In genomic region chr6:108700638-108701343, GRCm38 (mm10) we compare ENCODE assay signal across 9 mouse cellular contexts. TPM values are rescaled to one million over a fixed set of nuclear protein-coding genes. Genes with fewer than 3 reads are reported as not detected.
DNase-seq lines count a peak whose midpoint lies in the region; ATAC-seq and TF ChIP-seq lines count a peak whose summit lies in the region.
"Had no signal": no experiment of that assay in that cellular context is flagged by ENCODE, and none has a peak within 500 bp of the region (broad histone marks: within the 10 kb centered on the region; RNA-seq: fewer than 3 reads in every experiment).

No protein-coding gene starts in this region.

- WGBS in forebrain, embryonic 16.5 days: 17% methylated on average over 17 of the region's 17 CpGs
- WGBS in limb, embryonic 14.5 days: 22% methylated on average over 17 of the region's 17 CpGs

- peak; percentile 74 for ATAC-seq in frontal cortex, adult (ENCODE audit: low TSS enrichment)
- ATAC-seq in forebrain, embryonic 16.5 days: peak; percentile 44
- ATAC-seq in limb, embryonic 14.5 days (ENCODE audit: low FRiP score, low read depth): no peak
- no peak for ATAC-seq in erythroblast, adult 5-6 weeks (replicated peaks; ENCODE audit: low FRiP score, poor library complexity, severe bottlenecking)

- H3K4me2 ChIP-seq in CH12.LX (ENCODE audit: insufficient read depth, low read depth, poor library complexity, severe bottlenecking): no peak overlapping the region
- peak overlapping the region; percentile 40 for H3K4me2 ChIP-seq in forebrain, embryonic 16.5 days (ENCODE audit: low read length)
- H3K4me2 ChIP-seq in limb, embryonic 14.5 days (replicated peaks; ENCODE audit: low read depth, low read length, severe bottlenecking): peak overlapping the region; percentile 25; the same call in 1 of the 2 replicates

- peak overlapping the region; percentile 45; the same call in 1 of the 2 replicates for H3K27ac ChIP-seq in CH12.LX (ENCODE audit: insufficient read depth, low read depth)
- no peak overlapping the region for H3K27ac ChIP-seq in forebrain, embryonic 16.5 days (ENCODE audit: low read length)
- no peak overlapping the region for H3K27ac ChIP-seq in limb, embryonic 14.5 days (replicated peaks; ENCODE audit: low read depth, low read length)
- no peak overlapping the region for H3K27ac ChIP-seq in left cerebral cortex, adult 2 months
- H3K27ac ChIP-seq: macrophage had no signal

- TF ChIP-seq CTCF in CH12.LX (conservative IDR thresholded peaks at IDR 0.05 in 1 of 2, IDR thresholded peaks at IDR 0.05 in 1 of 2; ENCODE audit: low read depth in 2 of 2, low read length in 2 of 2): no peak
- no peak for TF ChIP-seq CTCF in left cerebral cortex, adult 2 months (IDR thresholded peaks at IDR 0.05)

- H3K4me1 ChIP-seq in CH12.LX (ENCODE audit: control insufficient read depth in 1 of 2, insufficient read depth in 2 of 2): peaks cover 59 to 98% of the 10 kb centered on the region in 2 experiments
- peaks cover 5% of the 10 kb centered on the region for H3K4me1 ChIP-seq in forebrain, embryonic 16.5 days (replicated peaks; ENCODE audit: control insufficient read depth, insufficient read depth, low read length)
- H3K4me1 ChIP-seq in limb, embryonic 14.5 days (ENCODE audit: control insufficient read depth, insufficient read depth, low read length): no peaks in the 10 kb centered on the region

- intact Hi-C loops in left cerebral cortex, adult 2 months (cut with DNase I): no loop called here

- dilution Hi-C loops in CH12.LX (cut with MboI; ENCODE audit: extremely low pct_ligation_motif_present, extremely low pct_unique_long_range_greater_than_20kb, low sequenced_read_pairs): no loop called here

- no peak for TF ChIP-seq POLR2A in CH12.LX (IDR thresholded peaks at IDR 0.05; ENCODE audit: low read depth, low read length)
- TF ChIP-seq POLR2A in limb, embryonic 14.5 days (IDR thresholded peaks at IDR 0.05; ENCODE audit: borderline replicate concordance, extremely low read depth, insufficient read depth, insufficient read length): no peak

- H3K79me2 ChIP-seq in CH12.LX (replicated peaks; ENCODE audit: control insufficient read depth, extremely low read depth, insufficient read depth, poor library complexity, severe bottlenecking): no peaks in the 10 kb centered on the region

- H3K27me3 ChIP-seq in CH12.LX (replicated peaks): no peaks in the 10 kb centered on the region
- no peaks in the 10 kb centered on the region for H3K27me3 ChIP-seq in forebrain, embryonic 16.5 days (replicated peaks; ENCODE audit: control insufficient read depth, insufficient read depth, low read length)
- no peaks in the 10 kb centered on the region for H3K27me3 ChIP-seq in limb, embryonic 14.5 days (ENCODE audit: control insufficient read depth, insufficient read depth, low read length)

- no peak for DNase-seq in frontal cortex, postnatal 36 days (ENCODE audit: low spot score in 2 of 2)
- no peak for DNase-seq in CH12.LX (ENCODE audit: extremely low read depth)
- DNase-seq in limb, embryonic 14.5 days (ENCODE audit: low spot score): no peak
- DNase-seq in urinary bladder, postnatal 36 days (ENCODE audit: low spot score in 2 of 2): no peak
- no peak for DNase-seq in left cerebral cortex, adult 2 months (ENCODE audit: extremely low spot score in 1 of 2, low spot score in 2 of 2)

- no peak overlapping the region for H3K4me3 ChIP-seq in CH12.LX (replicated peaks in 1 of 3; ENCODE audit: low read depth in 2 of 3, low read length in 2 of 3, poor library complexity in 1 of 3)
- H3K4me3 ChIP-seq in forebrain, embryonic 16.5 days (replicated peaks; ENCODE audit: low read length): no peak overlapping the region
- no peak overlapping the region for H3K4me3 ChIP-seq in limb, embryonic 14.5 days (replicated peaks; ENCODE audit: low read length)
- no peak overlapping the region for H3K4me3 ChIP-seq in left cerebral cortex, adult 2 months

- TF ChIP-seq RAD21 in CH12.LX (IDR thresholded peaks at IDR 0.05; ENCODE audit: low read depth, low read length): no peak

- H3K9me3 ChIP-seq in CH12.LX (replicated peaks; ENCODE audit: low read length): no peaks in the 10 kb centered on the region
- no peaks in the 10 kb centered on the region for H3K9me3 ChIP-seq in forebrain, embryonic 16.5 days (ENCODE audit: control insufficient read depth, low read length)
- no peaks in the 10 kb centered on the region for H3K9me3 ChIP-seq in limb, embryonic 14.5 days (ENCODE audit: control insufficient read depth, low read length)

- no peak overlapping the region for H3K9ac ChIP-seq in CH12.LX (ENCODE audit: insufficient read depth, low read depth)
- 0 out of 2 replicates have a peak overlapping the region, but pooled peaks have one; percentile 31 for H3K9ac ChIP-seq in forebrain, embryonic 16.5 days (replicated peaks; ENCODE audit: low read depth, low read length)
- H3K9ac ChIP-seq in limb, embryonic 14.5 days (ENCODE audit: low read depth, low read length, severe bottlenecking): peak overlapping the region; percentile 46; the same call in 1 of the 2 replicates

- in situ Hi-C loops in CH12.LX (cut with MboI; ENCODE audit: low pct_ligation_motif_present, low pct_unique_long_range_greater_than_20kb, low sequenced_read_pairs): loop anchor here (5.0 kb wide), 1 partner anchor 33 kb away; no protein-coding TSS in a partner anchor

- no peak for TF ChIP-seq EP300 in CH12.LX (IDR thresholded peaks at IDR 0.05; ENCODE audit: low read length)

- no peaks in the 10 kb centered on the region for H3K36me3 ChIP-seq in CH12.LX (replicated peaks in 1 of 2; ENCODE audit: control insufficient read depth in 1 of 2, insufficient read depth in 1 of 2, low read length in 1 of 2)
- H3K36me3 ChIP-seq in forebrain, embryonic 16.5 days (ENCODE audit: control insufficient read depth, insufficient read depth): no peaks in the 10 kb centered on the region
- H3K36me3 ChIP-seq in limb, embryonic 14.5 days (ENCODE audit: control insufficient read depth, insufficient read depth, low read length): no peaks in the 10 kb centered on the region

TF ChIP-seq in CH12.LX, 34 proteins besides CTCF, POLR2A, EP300 and RAD21:
- TF ChIP-seq KAT2A (IDR thresholded peaks at IDR 0.05; ENCODE audit: insufficient replicate concordance, low read length): no peak
- 0 out of 2 replicates have a peak, but pooled peaks have one; percentile 1 for TF ChIP-seq CHD1 (IDR thresholded peaks at IDR 0.05; ENCODE audit: low read depth, low read length)
- no peak for TF ChIP-seq ETS1 (conservative IDR thresholded peaks at IDR 0.05; ENCODE audit: low read depth, low read length)

RNA-seq across cellular contexts. Expression of gene Bhlhe40, which starts 40.4 kb away (rescaled TPM):
- total RNA-seq in CH12.LX (2012; rRNA removed) (77.7 and 130 TPM in 2 replicates), CH12.LX (2014; rRNA removed) (44.6 and 55.4 TPM in 2 replicates)
- polyA plus RNA-seq in CH12.LX (2012; ENCODE audit: insufficient read length, low read depth): 109 and 117 TPM in 2 replicates
- 6.5 and 7.9 TPM in 2 replicates for polyA plus RNA-seq in forebrain, embryonic 16.5 days (2015; fragmentation: Nextera tagmentation; extraction: Ambion mirVana)
- polyA plus RNA-seq in limb, embryonic 14.5 days (2012; rRNA removed): 10.8 and 11.9 TPM in 2 replicates
- 27.6 and 31.7 TPM in 2 replicates for polyA plus RNA-seq in limb, embryonic 14.5 days (2014; fragmentation: Nextera tagmentation; extraction: Ambion mirVana)
- 3.3 and 8.6 TPM in 2 replicates for total RNA-seq in erythroblast, adult 5-6 weeks (2015; ENCODE audit: low replicate concordance)
- total RNA-seq in erythroblast, adult 5-6 weeks (2017; ENCODE audit: low replicate concordance): 2.9 and 11.7 TPM in 2 replicates
- total RNA-seq in left cerebral cortex, adult 2 months (2021): 100 to 1,000 TPM; 127 to 159 TPM

Comparison
In these comparisons a context has a peak if more than half of its experiments do, and no peak if none do; other contexts are left out.
1. ATAC-seq: peak in frontal cortex, adult (single experiment) and forebrain, embryonic 16.5 days (single experiment); none in limb, embryonic 14.5 days (single experiment) and erythroblast, adult 5-6 weeks (single experiment).